Mouse (Mus musculus) ES-CJ7 (cell line): ENCODE measurements around the gene Gm12216.
"Not testable (repeated sequence)": the region's sequence is repeated elsewhere in the genome, so short reads cannot be mapped to it uniquely, and the experiment has no call there.

Experiments
- DNase-seq: peaks from one replicate; pipeline ENCODE4 v3.0.0; 2011; ENCODE audit warnings: low read depth, low spot score

Gene Gm12216

GRCm38 (mm10) chr11:53873909-53874704 is 15.1 kb upstream of the Gm12216 start:
- DNase-seq, result peak; percentile 59

- DNase-seq, result peak; percentile 51
These were observed 12.9 kb upstream of the Gm12216 start for GRCm38 (mm10) chr11:53871786-53872507.

GRCm38 (mm10) chr11:53869172-53869571 is 10.1 kb upstream of the Gm12216 start:
- DNase-seq, result no peak

GRCm38 (mm10) chr11:53868323-53868722 is 9.3 kb upstream of the Gm12216 start:
- DNase-seq, result not testable (repeated sequence)

- not testable (repeated sequence) for DNase-seq
These were observed 5.8 kb upstream of the Gm12216 start for GRCm38 (mm10) chr11:53864724-53865310.

- peak; percentile 78 for DNase-seq
These were observed 1.9 kb upstream of the Gm12216 start for GRCm38 (mm10) chr11:53860944-53861343.

- no peak for DNase-seq
These were observed 847 bp downstream of the Gm12216 start for GRCm38 (mm10) chr11:53858058-53858760.

GRCm38 (mm10) chr11:53853665-53854064 is 5.4 kb downstream of the Gm12216 start:
- no peak for DNase-seq

- DNase-seq, result peak; percentile 58
These were observed 7.3 kb downstream of the Gm12216 start for GRCm38 (mm10) chr11:53851795-53852194.

GRCm38 (mm10) chr11:53849588-53850320 is 9.3 kb downstream of the Gm12216 start:
- DNase-seq, result peak; percentile 85

- DNase-seq, result no peak
These were observed 13.4 kb downstream of the Gm12216 start for GRCm38 (mm10) chr11:53845680-53846079.

GRCm38 (mm10) chr11:53843106-53843505 is 15.9 kb downstream of the Gm12216 start:
- DNase-seq, result no peak

- no peak for DNase-seq
These were observed 16.9 kb downstream of the Gm12216 start for GRCm38 (mm10) chr11:53842161-53842581.

GRCm38 (mm10) chr11:53841514-53841913 is 17.5 kb downstream of the Gm12216 start:
- no peak for DNase-seq

- DNase-seq, result no peak
These were observed 19.1 kb downstream of the Gm12216 start for GRCm38 (mm10) chr11:53839663-53840642.

- DNase-seq, result no peak
These were observed 19.9 kb downstream of the Gm12216 start for GRCm38 (mm10) chr11:53839147-53839546.

- DNase-seq, result no peak
These were observed 21.3 kb downstream of the Gm12216 start for GRCm38 (mm10) chr11:53837731-53838130.

- DNase-seq, result no peak
These were observed 23.6 kb downstream of the Gm12216 start for GRCm38 (mm10) chr11:53835379-53836010.

- DNase-seq, result no peak
These were observed 33.6 kb downstream of the Gm12216 start for GRCm38 (mm10) chr11:53825409-53825808.
